Mouse (Mus musculus): ENCODE data around the gene Crhr1. TPM values are rescaled to one million over a fixed set of nuclear protein-coding genes. Genes with fewer than 3 reads are reported as not detected.
A peak's percentile ranks its signal among the peaks of the same experiment; 100 is the strongest.

The Crhr1 gene
- not detected in 2 replicates for polyA plus RNA-seq (2014; fragmentation: Nextera tagmentation; extraction: Ambion mirVana)

DNA sequence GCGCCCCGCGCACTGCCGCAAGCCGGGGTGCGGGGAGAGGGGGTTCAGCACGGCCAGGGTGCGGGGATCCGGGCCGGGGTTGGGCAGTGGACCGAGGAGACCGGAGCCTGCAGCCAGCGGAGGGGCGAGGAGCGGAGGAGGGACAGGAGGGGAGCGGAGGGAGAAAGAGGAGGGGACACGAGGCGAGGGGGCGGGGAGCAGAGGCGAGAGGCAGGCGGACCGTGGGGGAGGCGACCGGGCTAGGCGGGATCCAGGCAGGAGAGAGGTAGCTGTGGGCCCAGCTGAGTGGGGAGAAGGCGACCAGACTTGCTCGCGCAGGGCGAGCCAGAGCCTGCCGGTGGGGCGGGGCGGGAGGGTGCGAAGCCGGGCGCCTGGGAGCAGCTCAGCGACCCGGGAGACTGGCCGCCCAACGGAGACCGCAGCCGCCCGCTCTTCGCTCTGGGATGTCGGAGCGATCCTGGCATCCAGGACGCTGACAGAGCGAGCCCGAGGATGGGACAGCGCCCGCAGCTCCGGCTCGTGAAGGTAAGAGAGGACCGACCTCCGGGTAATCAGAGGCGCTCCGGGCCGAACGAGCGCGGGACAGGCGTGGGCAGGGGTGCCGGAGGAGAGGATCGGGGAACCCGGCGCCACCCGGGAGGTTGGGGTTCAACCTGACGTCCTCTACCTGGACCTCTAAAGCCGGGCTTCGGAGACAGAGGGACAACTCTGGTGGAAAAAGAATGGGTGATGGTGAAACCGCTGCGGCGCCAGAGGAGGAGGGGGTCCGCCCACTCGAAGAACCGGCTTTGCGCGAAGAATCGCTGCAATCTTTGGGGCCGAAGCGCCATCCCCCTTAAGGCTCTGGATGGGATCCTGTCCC is at the start of gene Crhr1:
TSS of gene Crhr1 (plus strand) at position 276 of the 862 bp plus-strand sequence.
- Histone ChIP-seq H3K4me1 (ENCODE audit: control insufficient read depth, insufficient read depth, low read length) (peaks cover 16% of the 10 kb centered on the region), H3K9ac (ENCODE audit: low read depth, low read length) (no peak within 1 kb of the TSS), H3K9me3 (replicated peaks; ENCODE audit: control insufficient read depth, low read length) (no peaks in the 10 kb centered on the region), H3K4me2 (peak within 1 kb of the TSS; percentile 87), H3K36me3 (ENCODE audit: control insufficient read depth, insufficient read depth, low read length) (no peaks in the 10 kb centered on the region), H3K27ac (ENCODE audit: low read depth, low read length) (no peak within 1 kb of the TSS), H3K4me3 (ENCODE audit: low read depth, low read length) (peak within 1 kb of the TSS; percentile 50), H3K27me3 (ENCODE audit: control insufficient read depth, insufficient read depth, low read length) (peaks cover 71% of the 10 kb centered on the region)
- ATAC-seq (replicated peaks; ENCODE audit: insufficient number of reproducible peaks, low FRiP score, low TSS enrichment): 0 out of 2 replicates have a peak, but pooled peaks have one; percentile 26
- WGBS (ENCODE audit: insufficient replicate concordance): under 1% methylated on average over 77 of the region's 80 CpGs

- H3K4me1 ChIP-seq (ENCODE audit: control insufficient read depth, insufficient read depth, low read length): no peaks in the 10 kb centered on the region
- no peaks in the 10 kb centered on the region for H3K36me3 ChIP-seq (ENCODE audit: control insufficient read depth, insufficient read depth, low read length)
- H3K4me3 ChIP-seq (ENCODE audit: low read depth, low read length): no peak overlapping the region
- no peaks in the 10 kb centered on the region; the same call in none of the 2 replicates for H3K27me3 ChIP-seq (ENCODE audit: control insufficient read depth, insufficient read depth, low read length)
- no peak overlapping the region for H3K4me2 ChIP-seq
- no peaks in the 10 kb centered on the region for H3K9me3 ChIP-seq (replicated peaks; ENCODE audit: control insufficient read depth, low read length)
- no peak overlapping the region for H3K9ac ChIP-seq (ENCODE audit: low read depth, low read length)
- ATAC-seq (replicated peaks; ENCODE audit: insufficient number of reproducible peaks, low FRiP score, low TSS enrichment): no peak
- 83% methylated on average over 7 of the region's 7 CpGs for WGBS (ENCODE audit: insufficient replicate concordance)
- H3K27ac ChIP-seq (ENCODE audit: low read depth, low read length): no peak overlapping the region
Observed at GRCm38 (mm10) chr11:104083248-104083647, 49.4 kb upstream of the Crhr1 start.

GRCm38 (mm10) chr11:104083716-104084115 is 48.9 kb upstream of the Crhr1 start:
- WGBS (ENCODE audit: insufficient replicate concordance): 87% methylated on average over 6 of the region's 6 CpGs
- Histone ChIP-seq H3K4me3 (ENCODE audit: low read depth, low read length) (no peak overlapping the region), H3K4me1 (ENCODE audit: control insufficient read depth, insufficient read depth, low read length) (no peaks in the 10 kb centered on the region), H3K4me2 (no peak overlapping the region), H3K36me3 (ENCODE audit: control insufficient read depth, insufficient read depth, low read length) (no peaks in the 10 kb centered on the region), H3K27ac (ENCODE audit: low read depth, low read length) (no peak overlapping the region), H3K9me3 (replicated peaks; ENCODE audit: control insufficient read depth, low read length) (no peaks in the 10 kb centered on the region), H3K9ac (ENCODE audit: low read depth, low read length) (no peak overlapping the region), H3K27me3 (ENCODE audit: control insufficient read depth, insufficient read depth, low read length) (no peaks in the 10 kb centered on the region; the same call in none of the 2 replicates)
- ATAC-seq (replicated peaks; ENCODE audit: insufficient number of reproducible peaks, low FRiP score, low TSS enrichment): no peak

DNA sequence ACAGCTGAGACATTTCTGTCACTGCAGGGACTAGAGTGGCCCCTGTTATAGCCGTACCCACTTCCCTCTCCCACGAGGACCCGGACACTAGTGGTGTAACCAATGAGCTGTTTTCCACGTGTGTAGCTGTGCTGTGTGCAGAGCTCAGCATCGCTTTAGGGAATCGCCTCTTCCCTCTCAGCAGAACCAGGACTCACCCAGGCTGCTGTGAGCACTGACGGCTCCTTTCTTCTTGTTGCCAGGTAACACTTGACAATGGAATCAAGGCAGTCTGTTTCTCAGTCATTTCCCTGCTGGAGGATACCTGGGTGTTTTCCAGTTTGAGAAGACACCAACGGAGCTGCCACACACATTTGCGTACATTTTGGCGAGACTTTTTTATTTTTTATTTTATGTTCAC is 44.1 kb upstream of the Crhr1 start:
- Histone ChIP-seq H3K36me3 (ENCODE audit: control insufficient read depth, insufficient read depth, low read length) (no peaks in the 10 kb centered on the region), H3K9me3 (replicated peaks; ENCODE audit: control insufficient read depth, low read length) (no peaks in the 10 kb centered on the region), H3K27ac (ENCODE audit: low read depth, low read length) (no peak overlapping the region), H3K4me2 (no peak overlapping the region), H3K4me1 (ENCODE audit: control insufficient read depth, insufficient read depth, low read length) (no peaks in the 10 kb centered on the region), H3K9ac (ENCODE audit: low read depth, low read length) (no peak overlapping the region), H3K27me3 (ENCODE audit: control insufficient read depth, insufficient read depth, low read length) (no peaks in the 10 kb centered on the region; the same call in 1 of the 2 replicates), H3K4me3 (ENCODE audit: low read depth, low read length) (no peak overlapping the region)
- 60% methylated on average over 10 of the region's 10 CpGs for WGBS (ENCODE audit: insufficient replicate concordance)
- ATAC-seq (replicated peaks; ENCODE audit: insufficient number of reproducible peaks, low FRiP score, low TSS enrichment): no peak

GRCm38 (mm10) chr11:104090769-104091168 is 41.9 kb upstream of the Crhr1 start:
- H3K9ac ChIP-seq (ENCODE audit: low read depth, low read length): no peak overlapping the region
- H3K4me3 ChIP-seq (ENCODE audit: low read depth, low read length): no peak overlapping the region
- H3K27ac ChIP-seq (ENCODE audit: low read depth, low read length): no peak overlapping the region
- no peak overlapping the region for H3K4me2 ChIP-seq
- no peaks in the 10 kb centered on the region for H3K4me1 ChIP-seq (ENCODE audit: control insufficient read depth, insufficient read depth, low read length)
- no peaks in the 10 kb centered on the region for H3K36me3 ChIP-seq (ENCODE audit: control insufficient read depth, insufficient read depth, low read length)
- no peak for ATAC-seq (replicated peaks; ENCODE audit: insufficient number of reproducible peaks, low FRiP score, low TSS enrichment)
- no peaks in the 10 kb centered on the region for H3K9me3 ChIP-seq (replicated peaks; ENCODE audit: control insufficient read depth, low read length)
- H3K27me3 ChIP-seq (ENCODE audit: control insufficient read depth, insufficient read depth, low read length): no peaks in the 10 kb centered on the region; the same call in 1 of the 2 replicates

DNA sequence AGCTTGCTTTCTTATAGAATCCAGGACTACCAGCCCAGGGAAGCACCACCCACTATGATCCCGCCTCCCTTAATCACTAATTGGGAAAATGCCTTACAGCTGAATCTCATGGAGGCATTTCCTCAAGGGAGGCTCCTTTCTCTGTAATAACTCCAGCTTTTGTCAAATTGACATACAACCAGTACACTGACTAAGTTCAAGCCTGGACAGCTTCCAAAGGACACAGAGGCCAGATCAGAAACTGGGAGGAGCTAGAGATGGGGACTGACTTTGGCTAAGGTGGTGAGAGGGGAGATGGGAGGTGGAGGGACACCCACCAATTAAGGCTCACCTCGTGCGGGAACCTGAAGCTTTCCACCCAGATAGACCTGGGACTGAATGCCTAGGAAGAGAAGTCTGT is 37.5 kb upstream of the Crhr1 start:
- H3K27ac ChIP-seq (ENCODE audit: low read depth, low read length): no peak overlapping the region
- H3K36me3 ChIP-seq (ENCODE audit: control insufficient read depth, insufficient read depth, low read length): no peaks in the 10 kb centered on the region
- WGBS (ENCODE audit: insufficient replicate concordance): 62% methylated on average over 3 of the region's 3 CpGs
- peaks cover 4% of the 10 kb centered on the region; the same call in 1 of the 2 replicates for H3K27me3 ChIP-seq (ENCODE audit: control insufficient read depth, insufficient read depth, low read length)
- ATAC-seq (replicated peaks; ENCODE audit: insufficient number of reproducible peaks, low FRiP score, low TSS enrichment): no peak
- H3K4me2 ChIP-seq: no peak overlapping the region
- no peak overlapping the region for H3K4me3 ChIP-seq (ENCODE audit: low read depth, low read length)
- no peaks in the 10 kb centered on the region for H3K9me3 ChIP-seq (replicated peaks; ENCODE audit: control insufficient read depth, low read length)
- H3K4me1 ChIP-seq (ENCODE audit: control insufficient read depth, insufficient read depth, low read length): no peaks in the 10 kb centered on the region
- H3K9ac ChIP-seq (ENCODE audit: low read depth, low read length): no peak overlapping the region

- Histone ChIP-seq H3K27me3 (ENCODE audit: control insufficient read depth, insufficient read depth, low read length) (peaks cover 4% of the 10 kb centered on the region; the same call in 1 of the 2 replicates), H3K9me3 (replicated peaks; ENCODE audit: control insufficient read depth, low read length) (no peaks in the 10 kb centered on the region), H3K4me2 (no peak overlapping the region), H3K27ac (ENCODE audit: low read depth, low read length) (no peak overlapping the region), H3K36me3 (ENCODE audit: control insufficient read depth, insufficient read depth, low read length) (no peaks in the 10 kb centered on the region), H3K4me1 (ENCODE audit: control insufficient read depth, insufficient read depth, low read length) (no peaks in the 10 kb centered on the region), H3K4me3 (ENCODE audit: low read depth, low read length) (no peak overlapping the region), H3K9ac (ENCODE audit: low read depth, low read length) (no peak overlapping the region)
- no peak for ATAC-seq (replicated peaks; ENCODE audit: insufficient number of reproducible peaks, low FRiP score, low TSS enrichment)
- 85% methylated on average over 7 of the region's 7 CpGs for WGBS (ENCODE audit: insufficient replicate concordance)
Observed at GRCm38 (mm10) chr11:104096536-104096935, 36.1 kb upstream of the Crhr1 start.

DNA sequence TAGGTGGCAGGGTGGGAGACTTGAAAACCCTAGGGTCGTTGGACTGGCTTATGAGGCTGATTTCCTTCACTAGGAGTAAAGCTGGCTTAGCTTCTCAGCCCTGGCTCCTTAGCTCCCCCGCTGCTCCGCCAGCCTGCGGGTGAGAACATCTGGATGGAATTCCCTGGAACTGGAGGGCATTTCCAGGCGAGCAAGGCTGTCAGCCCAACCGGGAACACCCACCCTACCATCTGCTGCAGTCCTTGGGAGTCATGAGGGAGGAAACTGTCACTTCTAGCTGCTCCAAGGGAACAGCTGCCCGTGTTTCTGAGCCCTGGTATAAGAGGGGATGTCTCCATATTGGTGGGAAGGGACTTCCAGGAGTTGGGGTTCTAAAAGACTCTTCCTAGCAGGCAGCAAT is 33.1 kb upstream of the Crhr1 start:
- WGBS (ENCODE audit: insufficient replicate concordance): 14% methylated on average over 7 of the region's 7 CpGs
- Histone ChIP-seq H3K36me3 (ENCODE audit: control insufficient read depth, insufficient read depth, low read length) (no peaks in the 10 kb centered on the region), H3K4me1 (ENCODE audit: control insufficient read depth, insufficient read depth, low read length) (no peaks in the 10 kb centered on the region), H3K27ac (ENCODE audit: low read depth, low read length) (no peak overlapping the region), H3K27me3 (ENCODE audit: control insufficient read depth, insufficient read depth, low read length) (peaks cover 4% of the 10 kb centered on the region; the same call in 1 of the 2 replicates), H3K9me3 (replicated peaks; ENCODE audit: control insufficient read depth, low read length) (no peaks in the 10 kb centered on the region), H3K4me3 (ENCODE audit: low read depth, low read length) (no peak overlapping the region), H3K4me2 (no peak overlapping the region), H3K9ac (ENCODE audit: low read depth, low read length) (no peak overlapping the region)
- no peak for ATAC-seq (replicated peaks; ENCODE audit: insufficient number of reproducible peaks, low FRiP score, low TSS enrichment)

GRCm38 (mm10) chr11:104102641-104103040 is 30.0 kb upstream of the Crhr1 start:
- Histone ChIP-seq H3K27ac (ENCODE audit: low read depth, low read length) (no peak overlapping the region), H3K27me3 (ENCODE audit: control insufficient read depth, insufficient read depth, low read length) (peaks cover 4% of the 10 kb centered on the region; the same call in 1 of the 2 replicates), H3K4me1 (ENCODE audit: control insufficient read depth, insufficient read depth, low read length) (no peaks in the 10 kb centered on the region), H3K4me3 (ENCODE audit: low read depth, low read length) (no peak overlapping the region), H3K36me3 (ENCODE audit: control insufficient read depth, insufficient read depth, low read length) (no peaks in the 10 kb centered on the region), H3K4me2 (no peak overlapping the region), H3K9ac (ENCODE audit: low read depth, low read length) (no peak overlapping the region), H3K9me3 (replicated peaks; ENCODE audit: control insufficient read depth, low read length) (no peaks in the 10 kb centered on the region)
- no peak for ATAC-seq (replicated peaks; ENCODE audit: insufficient number of reproducible peaks, low FRiP score, low TSS enrichment)
- WGBS (ENCODE audit: insufficient replicate concordance): 34% methylated on average over 8 of the region's 8 CpGs
